Mouse (Mus musculus) CH12.LX (cell line): ENCODE results near the gene Mfsd5.

Experiments
- CTCF ChIP-seq, 2 experiments: IDR thresholded peaks in 1 of 2; conservative IDR thresholded peaks in 1 of 2; 2 replicates each; pipeline ENCODE4 v1.5.1; 2011 to 2012; ENCODE audit warnings: low read depth in 2 of 2, low read length in 2 of 2, improper control_type of control experiment in 1 of 2, inconsistent platforms in 1 of 2, mild to moderate bottlenecking in 1 of 2, moderate library complexity in 1 of 2
- POLR2A ChIP-seq: IDR thresholded peaks from 2 replicates; pipeline ENCODE4 v1.6.1; 2011; ENCODE audit warnings: low read depth, mild to moderate bottlenecking, improper control_type of control experiment, low read length
- TBP ChIP-seq: conservative IDR thresholded peaks from 2 replicates; pipeline ENCODE4 v1.6.1; 2011; ENCODE audit warnings: low read depth, low read length, improper control_type of control experiment
- TCF12 ChIP-seq: IDR thresholded peaks from 2 replicates; pipeline ENCODE4 v1.6.1; 2014; ENCODE audit warnings: low read depth, mild to moderate bottlenecking, inconsistent platforms, low read length, improper control_type of control experiment
- ZC3H11A ChIP-seq: IDR thresholded peaks from 2 replicates; pipeline ENCODE4 v1.6.1; 2012; ENCODE audit warnings: low read depth, mild to moderate bottlenecking, inconsistent platforms, low read length, improper control_type of control experiment

DNA sequence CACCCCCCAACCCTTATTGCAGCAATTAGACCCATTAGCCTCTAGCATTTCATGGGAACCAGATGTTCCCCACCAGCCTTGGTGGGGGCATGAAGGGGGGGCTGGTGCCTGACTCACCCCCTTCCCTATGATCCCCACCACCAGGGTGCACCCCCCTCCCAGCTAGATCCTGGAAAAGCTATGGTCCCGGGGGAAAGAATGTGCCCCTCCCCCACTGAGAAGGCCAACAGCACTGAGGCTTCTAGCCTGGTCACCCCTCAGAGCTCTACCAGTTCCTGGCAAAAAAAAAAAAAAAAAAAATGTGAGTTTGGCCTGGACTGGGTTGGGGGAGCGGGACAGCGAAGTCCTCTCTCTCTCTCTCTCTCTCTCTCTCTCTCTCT lies 30.5 kb upstream of the Mfsd5 start:
- TF ChIP-seq CTCF (conservative IDR thresholded peaks at IDR 0.05 in 1 of 2, IDR thresholded peaks at IDR 0.05 in 1 of 2; ENCODE audit: low read depth in 2 of 2, low read length in 2 of 2) (no peak), POLR2A (no peak), TCF12 (no peak), TBP (no peak), ZC3H11A (no peak)
